Mouse (Mus musculus) liver, embryonic 18 days (tissue): ENCODE data around the gene Pogk. TPM values are rescaled to one million over a fixed set of nuclear protein-coding genes. Genes with fewer than 3 reads are reported as not detected.

ENCODE experiments used
- polyA plus RNA-seq: library from polyadenylated mRNA; depleted of rRNA; stranded (reverse); fragments of >200 nt; gene quantifications from 2 replicates; pipeline ENCODE4 v1.2.3, GENCODE M21; 2012; rRNA removed

Gene Pogk
- 0.83 and 0.97 TPM in 2 replicates for polyA plus RNA-seq

DNA sequence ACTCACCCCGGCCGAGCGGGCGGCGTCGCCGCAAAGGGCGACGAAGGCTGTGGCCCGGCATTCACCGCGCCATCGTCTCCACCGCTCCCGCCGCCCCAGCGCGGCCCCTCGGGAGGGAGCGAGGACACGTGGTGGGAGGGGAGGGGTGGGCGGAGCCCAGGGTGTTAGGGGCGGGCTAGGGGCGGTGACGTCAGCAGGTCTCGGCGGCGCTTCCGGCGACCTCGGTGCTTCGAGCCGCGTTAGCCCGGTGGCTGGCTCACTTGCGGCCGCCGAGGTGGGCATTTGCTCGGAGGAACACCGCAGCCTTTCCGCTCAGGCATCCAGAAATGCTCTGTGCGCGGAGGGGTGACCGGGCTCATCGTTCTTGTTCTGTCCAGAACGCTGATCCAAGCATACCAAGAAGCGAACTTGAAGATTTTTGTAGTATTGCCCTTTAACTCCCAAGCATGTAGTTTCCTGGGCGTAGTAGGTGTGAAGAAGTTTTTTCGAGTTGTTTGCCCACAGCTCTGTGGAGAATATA, at the start of gene Pogk:
Gene Pogk, minus strand, starts transcription at position 163 of the 520 bp plus-strand sequence.

DNA sequence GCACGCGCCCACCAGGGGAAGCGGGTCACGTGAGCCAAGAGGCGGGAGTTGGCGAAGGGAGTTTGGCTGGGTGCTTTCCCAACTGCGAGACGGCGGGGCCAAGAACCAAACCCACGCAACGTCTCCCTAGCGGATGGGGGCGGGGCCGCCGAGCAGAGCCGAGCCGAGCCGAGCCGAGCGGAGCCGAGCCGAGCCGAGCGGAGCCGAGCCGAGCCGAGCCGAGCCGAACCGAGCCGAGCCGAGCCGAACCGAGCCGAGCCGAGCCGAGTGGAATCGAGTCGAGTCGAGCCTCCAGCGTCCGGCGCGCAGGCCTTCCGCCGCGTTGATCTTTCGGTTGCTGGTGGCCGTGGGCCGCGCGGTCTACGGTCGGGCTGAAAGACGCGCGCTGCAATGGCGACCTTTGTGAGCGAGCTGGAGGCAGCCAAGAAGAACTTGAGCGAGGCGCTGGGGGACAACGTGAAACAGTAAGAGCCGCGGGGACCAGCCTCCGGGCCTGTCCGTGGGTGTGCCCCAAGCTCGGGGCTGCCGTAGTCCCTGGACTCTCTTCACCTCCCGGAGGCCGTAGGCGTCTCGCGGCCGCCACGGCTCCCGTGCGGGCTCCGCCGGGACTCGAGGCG, 30.5 kb downstream of the Pogk start, which contains the start of gene Tada1:
Gene Tada1, plus strand, starts transcription at position 85 of the 617 bp plus-strand sequence.

Other genes starting within 250 kb of the Pogk start
- gene Mael, start 171.1 kb downstream of the Pogk start, polyA plus RNA-seq, result not detected in 2 replicates
- 0.07 and 0.10 TPM in 2 replicates for gene Ildr2, start 155.7 kb downstream of the Pogk start, polyA plus RNA-seq
- gene Tada1, start 30.8 kb downstream of the Pogk start, polyA plus RNA-seq, result 11.2 and 12.1 TPM in 2 replicates
- not detected in 2 replicates for gene Gm4846, start 87.7 kb upstream of the Pogk start, polyA plus RNA-seq
- gene Gm4847, start 237.8 kb upstream of the Pogk start, polyA plus RNA-seq, result not detected in 2 replicates